Mouse (Mus musculus) CH12.LX (cell line): Measurements from ENCODE around the gene Abcb9. TPM values are rescaled to one million over a fixed set of nuclear protein-coding genes. Genes with fewer than 3 reads are reported as not detected.

Experiments
- DNase-seq: peaks from one replicate; pipeline ENCODE4 v3.0.0-alpha.2; 2013; ENCODE audit errors: extremely low read depth
- H3K27ac ChIP-seq: 2 replicates; pipeline ENCODE4 v1.5.1; 2012; ENCODE audit warnings: low read depth, mild to moderate bottlenecking, control low read depth, moderate library complexity; ENCODE audit not compliant: insufficient read depth
- H3K27me3 ChIP-seq: replicated peaks from 2 replicates; pipeline ENCODE3; 2012; ENCODE audit warnings: inconsistent platforms
- H3K36me3 ChIP-seq, 2 experiments: replicated peaks in 1 of 2; 2 replicates each; pipeline versions ENCODE3 to v1.6.1; 2012; ENCODE audit warnings: inconsistent platforms in 1 of 2, low read length in 1 of 2, mild to moderate bottlenecking in 1 of 2, mixed read lengths in 1 of 2, moderate library complexity in 1 of 2; ENCODE audit not compliant: control insufficient read depth in 1 of 2, insufficient read depth in 1 of 2
- H3K4me1 ChIP-seq, 2 experiments: 2 replicates each; pipeline ENCODE4 v1.6.1; 2012; ENCODE audit warnings: inconsistent platforms in 1 of 2, moderate library complexity in 1 of 2; ENCODE audit not compliant: insufficient read depth in 2 of 2, control insufficient read depth in 1 of 2
- H3K4me2 ChIP-seq: 2 replicates; pipeline ENCODE4 v1.6.1; 2012; ENCODE audit warnings: low read depth, mild to moderate bottlenecking, control low read depth; ENCODE audit not compliant: poor library complexity, insufficient read depth, severe bottlenecking
- H3K4me3 ChIP-seq, 3 experiments: fragments of 150-350 bp in 1 of 3; sonication (generic) in 1 of 3; replicated peaks in 1 of 3; 2 replicates each; pipeline versions ENCODE3 to v1.5.1; 2011 to 2012; ENCODE audit warnings: low read depth in 2 of 3, low read length in 2 of 3, mild to moderate bottlenecking in 2 of 3, moderate library complexity in 2 of 3, control low read depth in 1 of 3, improper control_type of control experiment in 1 of 3, inconsistent platforms in 1 of 3, mixed read lengths in 1 of 3; ENCODE audit not compliant: poor library complexity in 1 of 3
- H3K79me2 ChIP-seq: replicated peaks from 2 replicates; pipeline ENCODE4 v1.6.1; 2012; ENCODE audit warnings: mild to moderate bottlenecking, moderate library complexity; ENCODE audit not compliant: control insufficient read depth, poor library complexity, insufficient read depth, severe bottlenecking; ENCODE audit errors: extremely low read depth
- H3K9ac ChIP-seq: 2 replicates; pipeline ENCODE4 v1.6.1; 2012; ENCODE audit warnings: low read depth, mild to moderate bottlenecking, control low read depth, moderate library complexity; ENCODE audit not compliant: insufficient read depth
- H3K9me3 ChIP-seq: replicated peaks from 2 replicates; pipeline ENCODE3; 2012; ENCODE audit warnings: low read length, inconsistent platforms, mixed read lengths
- CHD1 ChIP-seq: IDR thresholded peaks from 2 replicates; pipeline ENCODE4 v1.6.1; 2012; ENCODE audit warnings: low read depth, low read length, improper control_type of control experiment, inconsistent platforms
- CTCF ChIP-seq, 2 experiments: IDR thresholded peaks in 1 of 2; conservative IDR thresholded peaks in 1 of 2; 2 replicates each; pipeline ENCODE4 v1.5.1; 2011 to 2012; ENCODE audit warnings: low read depth in 2 of 2, low read length in 2 of 2, improper control_type of control experiment in 1 of 2, inconsistent platforms in 1 of 2, mild to moderate bottlenecking in 1 of 2, moderate library complexity in 1 of 2
- ELF1 ChIP-seq: IDR thresholded peaks from 2 replicates; pipeline ENCODE4 v1.6.1; 2014; ENCODE audit warnings: low read depth, mild to moderate bottlenecking, inconsistent platforms, low read length, improper control_type of control experiment
- ETS1 ChIP-seq: conservative IDR thresholded peaks from 2 replicates; pipeline ENCODE4 v1.6.1; 2012; ENCODE audit warnings: low read depth, mild to moderate bottlenecking, inconsistent platforms, low read length, improper control_type of control experiment, moderate library complexity
- KAT2A ChIP-seq: IDR thresholded peaks from 2 replicates; pipeline ENCODE4 v1.6.1; 2012; ENCODE audit warnings: low read length, improper control_type of control experiment, inconsistent platforms; ENCODE audit not compliant: insufficient replicate concordance
- MAZ ChIP-seq: IDR thresholded peaks from 2 replicates; pipeline ENCODE4 v1.6.1; 2012; ENCODE audit warnings: low read depth, mild to moderate bottlenecking, inconsistent platforms, low read length, improper control_type of control experiment, moderate library complexity
- MYC ChIP-seq: IDR thresholded peaks from 2 replicates; pipeline ENCODE4 v1.6.1; 2011; ENCODE audit warnings: low read depth, mild to moderate bottlenecking, improper control_type of control experiment, low read length
- PAX5 ChIP-seq: IDR thresholded peaks from 2 replicates; pipeline ENCODE4 v1.6.1; 2012; ENCODE audit warnings: low read length, inconsistent platforms, mixed read lengths
- POLR2A ChIP-seq: IDR thresholded peaks from 2 replicates; pipeline ENCODE4 v1.6.1; 2011; ENCODE audit warnings: low read depth, mild to moderate bottlenecking, improper control_type of control experiment, low read length
- POLR2AphosphoS2 ChIP-seq: IDR thresholded peaks from 2 replicates; pipeline ENCODE4 v1.6.1; 2011; ENCODE audit warnings: low read depth, low read length, improper control_type of control experiment
- UBTF ChIP-seq: IDR thresholded peaks from 2 replicates; pipeline ENCODE4 v1.6.1; 2012; ENCODE audit warnings: low read depth, mild to moderate bottlenecking, inconsistent platforms, low read length, improper control_type of control experiment, moderate library complexity
- USF2 ChIP-seq: conservative IDR thresholded peaks from 2 replicates; pipeline ENCODE4 v1.6.1; 2011; ENCODE audit warnings: low read depth, low read length, improper control_type of control experiment
- ZNF384 ChIP-seq: IDR thresholded peaks from 2 replicates; pipeline ENCODE4 v1.6.1; 2012; ENCODE audit warnings: low read depth, low read length, improper control_type of control experiment, inconsistent platforms
- dilution Hi-C: fragments of 300-500 bp; cut with MboI; formaldehyde crosslinking; loops from 2 replicates; pipeline ENCODE4 v1.14.3; 2020; ENCODE audit warnings: low sequenced_read_pairs; ENCODE audit not compliant: extremely low pct_unique_long_range_greater_than_20kb, extremely low pct_ligation_motif_present
- in situ Hi-C: fragments of 300-500 bp; cut with MboI; formaldehyde crosslinking; loops from 3 replicates; pipeline ENCODE4 v1.14.3; 2019; ENCODE audit warnings: low sequenced_read_pairs, low pct_ligation_motif_present, low pct_unique_long_range_greater_than_20kb, mixed read lengths
- polyA plus RNA-seq: library from polyadenylated mRNA; unstranded; fragments of >175 nt; gene quantifications from 2 replicates; pipeline ENCODE4 v1.2.1, GENCODE M21; 2012; ENCODE audit warnings: low read depth; ENCODE audit not compliant: insufficient read length
- total RNA-seq, 2 experiments: library from RNA; depleted of rRNA; stranded (reverse); fragments of 300-350 nt in 1 of 2; fragments of >200 nt in 1 of 2; gene quantifications; 2 replicates each; pipeline ENCODE4 v1.2.3; 2012 to 2014

Gene Abcb9
- total and polyA plus RNA-seq, 3 experiments, result 0.44 to 1.4 (median 0.98) TPM

DNA sequence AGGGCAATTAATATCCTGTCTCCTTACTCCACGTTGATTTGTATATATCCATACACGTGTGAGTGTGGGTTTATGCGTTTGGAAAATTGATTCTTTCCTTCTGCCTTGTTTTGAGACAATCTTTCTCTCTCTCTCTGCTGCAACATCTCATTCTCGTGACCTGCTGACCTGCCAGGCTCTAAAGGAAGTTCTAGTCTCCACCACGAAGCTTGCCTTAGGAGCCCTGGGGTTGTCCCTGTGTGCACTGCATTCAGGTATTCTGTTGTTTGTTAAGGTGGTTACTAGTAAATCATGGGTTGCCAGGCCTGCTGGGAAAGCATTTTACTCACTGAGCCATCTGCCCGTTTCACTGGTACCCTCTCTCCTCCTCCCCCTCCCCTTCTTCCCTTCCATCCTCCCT lies 59.3 kb downstream of the Abcb9 start:
- Histone ChIP-seq H3K27ac (no peak overlapping the region), H3K9me3 (no peaks in the 10 kb centered on the region), H3K4me1 (peaks cover 15 to 41% of the 10 kb centered on the region in 2 experiments), H3K9ac (no peak overlapping the region), H3K4me2 (no peak overlapping the region), H3K79me2 (peaks cover 1% of the 10 kb centered on the region; the same call in 1 of the 2 replicates), H3K4me3 (no peak overlapping the region), H3K27me3 (peaks cover 2% of the 10 kb centered on the region), H3K36me3 (no peaks in the 10 kb centered on the region)
- DNase-seq, result no peak
- in situ Hi-C loops (no loop called here), dilution Hi-C loops (no loop called here)
- TF ChIP-seq ELF1 (no peak), ETS1 (no peak)

DNA sequence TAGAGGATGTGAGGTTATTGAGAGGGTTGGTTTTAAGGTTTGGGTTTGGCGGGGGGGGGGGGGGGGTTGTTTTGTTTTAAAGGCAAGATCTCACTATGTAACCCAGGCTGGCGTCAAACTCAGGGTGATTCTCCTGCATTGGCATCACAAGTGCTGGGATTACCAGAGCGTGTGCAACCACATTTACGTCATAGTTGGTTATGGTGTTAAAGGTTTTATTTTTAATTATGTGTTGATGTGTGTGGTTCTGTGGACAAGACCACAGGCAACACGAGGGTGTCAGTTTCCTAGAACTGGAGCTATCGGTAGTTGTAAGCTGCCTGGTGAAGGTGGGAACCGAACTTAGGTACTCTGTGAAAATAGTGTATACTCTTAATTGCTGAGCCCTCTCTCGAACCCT lies 59.8 kb downstream of the Abcb9 start:
- dilution Hi-C loops, result no loop called here
- DNase-seq, result no peak
- TF ChIP-seq POLR2AphosphoS2, result no peak
- TF ChIP-seq ELF1, result no peak
- TF ChIP-seq KAT2A, result no peak
- peaks cover 15 to 46% of the 10 kb centered on the region in 2 experiments for H3K4me1 ChIP-seq
- peaks cover 7% of the 10 kb centered on the region for H3K79me2 ChIP-seq
- in situ Hi-C loops, result no loop called here
- peaks cover 2% of the 10 kb centered on the region for H3K27me3 ChIP-seq
- no peaks in the 10 kb centered on the region for H3K36me3 ChIP-seq
- H3K27ac ChIP-seq, result no peak overlapping the region
- H3K4me3 ChIP-seq, result no peak overlapping the region
- no peak overlapping the region for H3K4me2 ChIP-seq
- no peaks in the 10 kb centered on the region for H3K9me3 ChIP-seq
- no peak overlapping the region for H3K9ac ChIP-seq

DNA sequence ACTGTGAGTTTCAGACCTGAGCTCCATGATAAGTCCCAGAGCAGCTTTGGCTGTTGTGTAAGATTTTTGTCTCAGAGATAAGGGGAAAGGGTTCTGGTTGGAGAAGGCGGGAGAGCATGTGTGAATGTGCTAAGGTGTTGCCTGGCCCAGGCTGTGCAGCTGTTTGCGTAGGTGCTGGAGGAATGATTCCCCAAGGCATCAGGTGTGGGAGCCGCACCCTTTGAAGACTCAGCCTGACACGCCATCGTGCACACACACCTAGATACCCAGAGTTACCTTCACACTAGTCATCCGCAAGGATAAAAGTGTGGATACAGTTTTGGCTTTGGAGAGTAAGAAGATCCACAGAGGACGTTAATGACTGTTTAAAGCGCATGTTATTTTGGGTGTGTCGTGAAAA lies 60.2 kb downstream of the Abcb9 start:
- dilution Hi-C loops, result no loop called here
- Histone ChIP-seq H3K9ac (no peak overlapping the region), H3K79me2 (peaks cover 10% of the 10 kb centered on the region), H3K4me2 (no peak overlapping the region), H3K4me3 (no peak overlapping the region), H3K4me1 (peaks cover 15 to 50% of the 10 kb centered on the region in 2 experiments), H3K27ac (no peak overlapping the region), H3K36me3 (peaks cover 0 to under 1% of the 10 kb centered on the region in 2 experiments), H3K27me3 (peaks cover 2% of the 10 kb centered on the region), H3K9me3 (no peaks in the 10 kb centered on the region)
- no peak for TF ChIP-seq UBTF
- TF ChIP-seq USF2, result no peak
- TF ChIP-seq ZNF384, result no peak
- TF ChIP-seq CHD1, result no peak
- TF ChIP-seq MYC, result no peak
- TF ChIP-seq CTCF (conservative IDR thresholded peaks at IDR 0.05 in 1 of 2, IDR thresholded peaks at IDR 0.05 in 1 of 2; ENCODE audit: low read depth in 2 of 2, low read length in 2 of 2), result no peak
- TF ChIP-seq POLR2A, result no peak
- no peak for TF ChIP-seq PAX5
- TF ChIP-seq MAZ, result no peak
- no peak for DNase-seq
- in situ Hi-C loops, result no loop called here
